Mouse (Mus musculus): ENCODE results near the gene Osbpl6. TPM values are rescaled to one million over a fixed set of nuclear protein-coding genes. Genes with fewer than 3 reads are reported as not detected.

Osbpl6 gene
- polyA plus RNA-seq, 2 experiments = 8.9 to 11.5 TPM

GRCm38 (mm10) chr2:76488764-76489163 lies 82.5 kb downstream of the Osbpl6 start:
- Histone ChIP-seq H3K4me2 (replicated peaks; ENCODE audit: low read depth, low read length, severe bottlenecking) (no peak overlapping the region), H3K36me3 (ENCODE audit: control insufficient read depth, insufficient read depth, low read length) (no peaks in the 10 kb centered on the region), H3K4me3 (replicated peaks; ENCODE audit: low read length) (no peak overlapping the region), H3K4me1 (ENCODE audit: control insufficient read depth, insufficient read depth, low read length) (no peaks in the 10 kb centered on the region), H3K27ac (replicated peaks; ENCODE audit: low read depth, low read length) (no peak overlapping the region), H3K9ac (ENCODE audit: low read depth, low read length, severe bottlenecking) (no peak overlapping the region), H3K9me3 (ENCODE audit: control insufficient read depth, low read length) (no peaks in the 10 kb centered on the region), H3K27me3 (ENCODE audit: control insufficient read depth, insufficient read depth, low read length) (no peaks in the 10 kb centered on the region)
- no peak for DNase-seq (ENCODE audit: low spot score)
- ATAC-seq (ENCODE audit: low FRiP score, low read depth) = no peak
- 90% methylated on average over 4 of the region's 4 CpGs for WGBS
- no peak for TF ChIP-seq POLR2A (IDR thresholded peaks at IDR 0.05; ENCODE audit: borderline replicate concordance, extremely low read depth, insufficient read depth, insufficient read length)

DNA sequence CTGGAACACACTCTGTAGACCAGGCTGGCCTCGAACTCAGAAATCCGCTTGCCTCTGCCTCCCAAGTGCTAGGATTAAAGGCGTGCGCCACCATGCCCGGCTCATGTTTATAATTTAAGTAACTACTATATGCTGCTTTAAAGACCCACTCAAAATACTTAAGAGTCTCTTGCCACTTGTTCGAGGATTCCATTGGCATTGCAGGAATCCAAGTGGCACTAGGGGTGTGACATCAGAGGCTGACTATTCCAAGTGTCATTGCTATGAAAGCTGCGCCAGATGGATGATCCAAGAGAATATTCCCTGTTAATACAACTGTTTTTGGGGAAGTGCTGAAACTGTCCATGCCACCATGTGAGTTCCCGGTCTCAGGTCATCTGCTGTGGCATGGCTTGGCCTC lies 83.9 kb downstream of the Osbpl6 start:
- Histone ChIP-seq H3K36me3 (ENCODE audit: control insufficient read depth, insufficient read depth, low read length) (no peaks in the 10 kb centered on the region), H3K4me3 (replicated peaks; ENCODE audit: low read length) (no peak overlapping the region), H3K9me3 (ENCODE audit: control insufficient read depth, low read length) (no peaks in the 10 kb centered on the region), H3K27ac (replicated peaks; ENCODE audit: low read depth, low read length) (no peak overlapping the region), H3K9ac (ENCODE audit: low read depth, low read length, severe bottlenecking) (no peak overlapping the region), H3K4me1 (ENCODE audit: control insufficient read depth, insufficient read depth, low read length) (no peaks in the 10 kb centered on the region), H3K27me3 (ENCODE audit: control insufficient read depth, insufficient read depth, low read length) (no peaks in the 10 kb centered on the region), H3K4me2 (replicated peaks; ENCODE audit: low read depth, low read length, severe bottlenecking) (no peak overlapping the region)
- TF ChIP-seq POLR2A (IDR thresholded peaks at IDR 0.05; ENCODE audit: borderline replicate concordance, extremely low read depth, insufficient read depth, insufficient read length) = no peak
- 94% methylated on average over 8 of the region's 8 CpGs for WGBS
- DNase-seq (ENCODE audit: low spot score) = no peak
- no peak for ATAC-seq (ENCODE audit: low FRiP score, low read depth)

- no peaks in the 10 kb centered on the region for H3K36me3 ChIP-seq (ENCODE audit: control insufficient read depth, insufficient read depth, low read length)
- no peaks in the 10 kb centered on the region for H3K9me3 ChIP-seq (ENCODE audit: control insufficient read depth, low read length)
- no peak for TF ChIP-seq POLR2A (IDR thresholded peaks at IDR 0.05; ENCODE audit: borderline replicate concordance, extremely low read depth, insufficient read depth, insufficient read length)
- H3K9ac ChIP-seq (ENCODE audit: low read depth, low read length, severe bottlenecking) = no peak overlapping the region
- no peaks in the 10 kb centered on the region for H3K27me3 ChIP-seq (ENCODE audit: control insufficient read depth, insufficient read depth, low read length)
- no peak for DNase-seq (ENCODE audit: low spot score)
- WGBS = 91% methylated on average over 6 of the region's 6 CpGs
- ATAC-seq (ENCODE audit: low FRiP score, low read depth) = no peak
- H3K4me2 ChIP-seq (replicated peaks; ENCODE audit: low read depth, low read length, severe bottlenecking) = no peak overlapping the region
- H3K27ac ChIP-seq (replicated peaks; ENCODE audit: low read depth, low read length) = no peak overlapping the region
- no peak overlapping the region for H3K4me3 ChIP-seq (replicated peaks; ENCODE audit: low read length)
- H3K4me1 ChIP-seq (ENCODE audit: control insufficient read depth, insufficient read depth, low read length) = no peaks in the 10 kb centered on the region
Observed at GRCm38 (mm10) chr2:76491371-76491770, 85.1 kb downstream of the Osbpl6 start.

- Histone ChIP-seq H3K27me3 (ENCODE audit: control insufficient read depth, insufficient read depth, low read length) (no peaks in the 10 kb centered on the region), H3K4me3 (replicated peaks; ENCODE audit: low read length) (no peak overlapping the region), H3K9me3 (ENCODE audit: control insufficient read depth, low read length) (no peaks in the 10 kb centered on the region), H3K4me1 (ENCODE audit: control insufficient read depth, insufficient read depth, low read length) (no peaks in the 10 kb centered on the region), H3K36me3 (ENCODE audit: control insufficient read depth, insufficient read depth, low read length) (no peaks in the 10 kb centered on the region), H3K4me2 (replicated peaks; ENCODE audit: low read depth, low read length, severe bottlenecking) (no peak overlapping the region), H3K27ac (replicated peaks; ENCODE audit: low read depth, low read length) (no peak overlapping the region), H3K9ac (ENCODE audit: low read depth, low read length, severe bottlenecking) (no peak overlapping the region)
- DNase-seq (ENCODE audit: low spot score) (no peak), ATAC-seq (ENCODE audit: low FRiP score, low read depth) (no peak)
- WGBS = 62% methylated on average over 7 of the region's 7 CpGs
- TF ChIP-seq POLR2A (IDR thresholded peaks at IDR 0.05; ENCODE audit: borderline replicate concordance, extremely low read depth, insufficient read depth, insufficient read length) = no peak
Observed at GRCm38 (mm10) chr2:76492224-76492623, 85.9 kb downstream of the Osbpl6 start.

DNA sequence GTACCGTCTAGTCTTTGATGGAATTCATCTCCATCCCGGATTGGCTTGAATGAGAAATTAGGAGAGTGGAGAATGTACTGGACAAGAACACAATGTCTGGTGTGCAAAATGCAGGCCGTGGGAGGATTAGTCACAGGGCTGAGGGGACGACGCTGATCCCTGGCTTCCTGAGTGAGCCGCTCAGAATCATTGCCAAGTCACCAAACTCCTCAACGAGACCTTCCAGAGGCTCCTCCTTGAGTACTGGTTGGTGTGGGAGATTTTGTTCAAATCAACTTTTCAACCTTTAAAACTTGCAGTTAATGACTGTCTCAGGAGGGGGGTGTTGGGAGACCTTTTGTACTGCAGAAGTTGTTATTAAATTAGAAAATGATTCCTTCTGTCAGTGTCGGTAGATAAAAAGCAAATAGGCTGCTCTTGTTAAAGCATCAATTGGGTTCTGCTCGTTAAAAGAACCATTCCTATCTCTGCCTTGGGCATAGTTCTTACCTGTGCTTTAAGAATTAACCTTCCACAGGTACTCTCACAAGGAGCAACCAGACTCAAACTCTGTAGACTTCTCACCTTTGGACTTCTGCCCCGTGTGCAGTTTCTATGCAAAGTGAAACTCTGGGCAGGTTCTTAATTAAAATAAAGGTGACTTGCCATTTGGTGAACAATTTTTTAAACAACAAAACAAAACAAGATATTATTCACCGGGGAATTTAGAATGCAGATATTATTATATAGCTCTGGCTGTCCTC lies 89.9 kb downstream of the Osbpl6 start:
- 76% methylated on average over 11 of the region's 11 CpGs for WGBS
- Histone ChIP-seq H3K9ac (ENCODE audit: low read depth, low read length, severe bottlenecking) (no peak overlapping the region), H3K4me2 (replicated peaks; ENCODE audit: low read depth, low read length, severe bottlenecking) (no peak overlapping the region), H3K4me1 (ENCODE audit: control insufficient read depth, insufficient read depth, low read length) (no peaks in the 10 kb centered on the region), H3K27me3 (ENCODE audit: control insufficient read depth, insufficient read depth, low read length) (no peaks in the 10 kb centered on the region), H3K36me3 (ENCODE audit: control insufficient read depth, insufficient read depth, low read length) (no peaks in the 10 kb centered on the region), H3K4me3 (replicated peaks; ENCODE audit: low read length) (no peak overlapping the region), H3K27ac (replicated peaks; ENCODE audit: low read depth, low read length) (no peak overlapping the region), H3K9me3 (ENCODE audit: control insufficient read depth, low read length) (no peaks in the 10 kb centered on the region)
- DNase-seq (ENCODE audit: low spot score) = no peak
- no peak for ATAC-seq (ENCODE audit: low FRiP score, low read depth)
- no peak for TF ChIP-seq POLR2A (IDR thresholded peaks at IDR 0.05; ENCODE audit: borderline replicate concordance, extremely low read depth, insufficient read depth, insufficient read length)

Measured in limb, embryonic 14.5 days (tissue).